Mouse (Mus musculus): ENCODE measurements around the gene Olfr209.
"Not testable (repeated sequence)": the region's sequence is repeated elsewhere in the genome, so short reads cannot be mapped to it uniquely, and the experiment has no call there.

Gene Olfr209

DNA sequence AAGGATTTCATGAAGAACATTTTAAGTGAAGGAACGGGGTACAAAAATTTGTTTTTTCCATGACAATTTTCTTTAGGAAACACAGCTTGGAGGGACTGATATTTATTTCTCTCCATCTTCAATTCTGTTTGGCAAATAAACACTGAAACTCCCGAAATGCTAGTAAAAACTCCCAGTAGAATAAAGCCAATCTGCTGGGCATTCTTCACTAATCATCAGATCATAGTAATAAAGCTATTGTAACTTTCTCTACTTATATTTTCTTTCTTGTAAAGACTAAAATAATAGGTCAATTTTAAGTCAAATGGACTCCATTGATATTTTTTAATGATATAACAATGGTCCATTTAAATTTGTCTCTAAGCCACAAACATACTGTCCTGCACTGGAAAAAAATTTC, at the start of gene Olfr209:
Gene Olfr209 (minus strand): TSS at position 101 of the 400 bp plus-strand sequence.
- no peak for DNase-seq (ENCODE audit: low spot score)

- DNase-seq (ENCODE audit: low spot score), result peak; percentile 75
Observed at GRCm38 (mm10) chr16:59413475-59413874, 49.7 kb upstream of the Olfr209 start.

DNA sequence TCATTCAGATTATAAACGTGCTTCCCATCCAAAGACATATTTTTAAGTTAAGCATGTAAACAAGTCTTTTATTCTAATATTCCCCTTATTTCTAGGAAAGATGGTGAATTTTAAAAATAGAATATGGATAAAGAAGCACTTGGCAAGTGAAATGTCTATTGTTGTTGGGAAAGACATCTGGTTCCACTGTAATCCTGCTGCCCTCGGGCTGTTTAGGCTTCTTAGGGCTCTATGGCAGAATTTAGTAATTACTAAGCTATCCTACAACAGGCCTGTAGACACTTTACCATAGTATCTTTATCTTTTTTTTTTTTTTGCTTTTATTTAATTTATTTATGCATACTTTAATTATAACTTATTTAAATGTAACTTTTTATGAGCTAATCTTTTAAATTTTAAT, 46.0 kb upstream of the Olfr209 start:
- DNase-seq (ENCODE audit: low spot score), result no peak

DNA sequence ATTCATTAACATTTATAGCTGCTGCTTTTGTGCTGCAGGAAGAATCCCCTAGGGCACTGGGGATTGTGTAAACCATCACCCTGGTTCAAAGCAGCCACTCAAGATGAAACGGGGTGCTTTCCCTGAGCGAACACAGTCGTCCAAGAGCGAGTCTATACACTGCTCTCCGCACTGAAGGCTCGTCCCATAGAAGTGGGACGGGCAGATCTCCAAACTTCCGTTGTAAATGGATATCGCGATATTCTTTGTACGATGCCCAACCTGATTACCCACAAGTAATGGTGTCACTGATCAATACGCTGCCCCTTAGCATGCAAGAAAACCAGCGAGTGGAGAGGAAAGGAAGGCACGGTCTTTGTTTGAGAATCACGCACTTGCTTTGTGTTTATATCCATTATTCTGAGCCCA, 45.6 kb upstream of the Olfr209 start:
- no peak for DNase-seq (ENCODE audit: low spot score)

DNA sequence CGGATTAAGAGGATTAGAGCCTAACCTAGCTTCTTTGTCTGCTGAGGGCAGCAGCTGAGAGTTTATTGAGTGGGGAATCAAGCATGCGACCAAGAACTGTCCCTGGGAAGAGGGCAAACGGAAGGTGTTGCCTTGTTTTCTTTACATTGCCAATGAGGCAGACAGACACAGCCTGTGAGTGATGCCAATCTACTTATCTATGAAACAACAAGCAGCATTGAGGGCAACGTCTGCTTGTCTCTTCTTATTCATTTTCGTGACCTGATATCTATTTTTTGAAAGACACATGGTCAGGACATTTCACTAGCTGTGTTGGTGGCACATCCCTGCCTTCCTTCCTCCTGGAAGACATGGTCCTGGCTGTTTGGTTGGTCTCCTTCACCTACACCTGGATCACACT, 43.2 kb upstream of the Olfr209 start, which contains the start of gene Gabrr3:
Gene Gabrr3 (plus strand): TSS at position 301 of the 400 bp plus-strand sequence.
- no peak for DNase-seq (ENCODE audit: low spot score)

DNA sequence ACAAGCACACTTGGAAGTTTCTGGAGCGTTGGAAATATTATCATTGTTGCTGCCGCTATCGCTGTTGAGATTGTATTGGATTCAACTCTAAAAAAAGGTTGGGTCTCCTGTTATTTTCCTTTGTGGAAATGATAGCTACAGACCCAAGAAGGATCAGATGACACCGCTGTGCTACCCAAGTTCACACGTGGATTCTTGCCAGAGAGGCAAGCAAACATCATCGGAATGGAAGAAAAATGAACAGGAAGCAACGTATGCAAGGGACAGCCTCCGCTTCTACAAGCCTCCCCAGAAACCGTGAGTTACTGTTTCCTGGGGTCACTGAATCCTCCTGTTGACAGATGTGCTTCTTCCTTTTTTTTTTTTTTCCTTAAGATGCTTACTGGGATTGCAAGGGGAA, 41.0 kb upstream of the Olfr209 start:
- no peak for DNase-seq (ENCODE audit: low spot score)

DNA sequence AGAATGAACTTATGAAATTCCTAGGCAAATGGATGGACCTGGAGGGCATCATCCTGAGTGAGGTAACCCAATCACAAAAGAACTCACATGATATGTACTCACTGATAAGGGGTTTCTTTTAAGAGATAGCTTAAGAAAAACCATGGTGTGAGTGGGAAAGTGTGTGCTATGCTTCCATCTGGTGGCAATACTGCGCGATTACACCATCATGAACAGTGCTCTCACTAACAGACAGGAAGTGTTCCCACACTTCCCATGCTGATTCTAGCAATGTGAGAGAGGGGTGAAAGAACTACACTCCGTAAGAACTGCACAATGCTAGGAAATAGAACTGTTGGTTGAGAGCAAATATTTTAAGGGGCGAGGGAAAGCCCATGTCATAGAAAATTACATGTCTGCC, 39.9 kb upstream of the Olfr209 start:
- peak; percentile 55 for DNase-seq (ENCODE audit: low spot score)

- no peak for DNase-seq (ENCODE audit: low spot score)
Observed at GRCm38 (mm10) chr16:59401985-59402384, 38.2 kb upstream of the Olfr209 start.

GRCm38 (mm10) chr16:59401102-59401501, 37.3 kb upstream of the Olfr209 start:
- DNase-seq (ENCODE audit: low spot score), result no peak

DNA sequence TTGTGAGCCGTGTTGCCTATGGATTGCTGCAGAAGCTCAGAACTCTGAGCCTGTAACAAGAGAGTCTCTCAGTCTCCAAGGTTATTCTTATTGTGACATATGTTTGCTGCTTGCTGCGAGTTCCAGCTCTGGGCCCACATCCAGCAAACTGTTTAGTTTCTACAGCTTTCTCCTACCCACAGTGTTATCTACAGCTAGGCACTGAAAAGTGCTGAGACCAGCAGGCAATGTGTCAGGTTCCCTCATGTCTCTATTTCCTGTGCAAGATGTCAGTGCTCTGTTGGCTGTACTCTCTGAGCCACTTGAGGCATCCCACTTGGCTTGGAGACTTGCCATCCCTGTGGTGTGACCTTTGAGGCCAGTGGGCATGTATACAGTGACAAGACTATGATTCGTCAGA, 29.5 kb upstream of the Olfr209 start:
- DNase-seq (ENCODE audit: low spot score), result peak; percentile 7

- no peak for DNase-seq (ENCODE audit: low spot score)
Observed at GRCm38 (mm10) chr16:59349146-59349545, 14.6 kb downstream of the Olfr209 start, which contains the start of gene Olfr206. Gene Olfr206 (minus strand): TSS chr16:59349246.

DNA sequence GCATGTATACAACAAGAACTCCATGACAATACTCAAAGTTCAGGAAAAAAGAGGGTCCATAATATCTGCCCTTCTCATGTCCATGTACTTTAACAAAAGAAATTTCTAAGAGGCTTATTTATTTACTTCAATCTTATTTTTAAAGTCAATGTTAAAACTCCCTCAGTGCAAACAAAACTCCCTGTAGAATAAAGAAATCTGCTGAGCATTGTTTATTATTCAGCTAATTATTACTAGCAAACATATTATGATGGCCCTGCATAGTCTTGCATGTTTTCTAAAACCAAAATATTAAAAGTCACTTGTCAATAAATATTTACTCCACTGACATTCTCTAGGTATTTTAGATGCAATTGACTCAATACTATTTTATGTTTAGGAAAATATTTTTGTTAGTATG, 32.8 kb downstream of the Olfr209 start, which contains the start of gene Olfr205:
Gene Olfr205 (minus strand): TSS at position 101 of the 400 bp plus-strand sequence.
- DNase-seq (ENCODE audit: low spot score), result no peak

GRCm38 (mm10) chr16:59323262-59323661, 40.5 kb downstream of the Olfr209 start:
- DNase-seq (ENCODE audit: low spot score), result not testable (repeated sequence)

- DNase-seq (ENCODE audit: low spot score), result no peak
Observed at GRCm38 (mm10) chr16:59318148-59318547, 45.6 kb downstream of the Olfr209 start, which contains the start of gene Olfr204. Gene Olfr204 (minus strand): TSS chr16:59318248.
